Mouse (Mus musculus): Measurements from ENCODE around the gene Kcnj6.

Kcnj6 gene

GRCm38 (mm10) chr16:94713480-94714094 lies 283.9 kb downstream of the Kcnj6 start:
- peak; percentile 80 to 81 for DNase-seq

DNA sequence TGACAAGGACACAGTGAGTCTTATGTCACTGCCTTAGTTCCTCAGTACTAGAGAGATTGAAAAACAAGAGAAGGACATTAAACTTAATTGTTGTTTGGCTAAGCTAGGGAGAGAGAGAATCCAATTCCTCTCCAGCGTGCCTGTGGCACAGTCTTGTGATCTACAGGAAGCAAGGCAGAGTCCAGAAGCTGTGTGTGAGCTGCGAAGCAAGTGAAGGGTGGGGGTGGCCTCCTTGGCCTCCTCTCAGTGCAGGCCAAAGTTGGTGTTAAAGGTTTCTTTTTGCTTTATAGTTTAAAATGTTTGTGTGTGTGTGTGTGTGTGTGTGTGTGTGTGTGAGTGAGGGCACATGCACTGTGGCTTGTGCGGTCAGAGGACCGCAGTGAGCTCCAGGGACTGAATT lies 295.5 kb downstream of the Kcnj6 start:
- DNase-seq: no peak

GRCm38 (mm10) chr16:94701141-94701540 lies 296.4 kb downstream of the Kcnj6 start:
- DNase-seq: no peak

Measured in thymus, postnatal 36 days (tissue).